20 mouse cellular contexts compared by ENCODE assay signal in genomic region chr5:66074235-66074634, GRCm38 (mm10).
DNase-seq lines count a peak whose midpoint lies in the region; ATAC-seq and TF ChIP-seq lines count a peak whose summit lies in the region.
"Had no signal": no experiment of that assay in that cellular context is flagged by ENCODE, and none has a peak within 500 bp of the region (broad histone marks: within the 10 kb centered on the region; RNA-seq: fewer than 3 reads in every experiment).

No protein-coding gene starts in this region.

- H3K9me3 ChIP-seq in liver, embryonic 16.5 days (replicated peaks; ENCODE audit: control insufficient read depth, low read length) = no peaks in the 10 kb centered on the region
- H3K9me3 ChIP-seq in midbrain, embryonic 10.5 days (replicated peaks) = no peaks in the 10 kb centered on the region
- H3K9me3 ChIP-seq: forebrain, embryonic 12.5 days; hindbrain, embryonic 10.5 days; limb, embryonic 13.5 days; megakaryocyte, embryonic 14.5 days had no signal

- H3K27ac ChIP-seq in spleen, adult 2 months (ENCODE audit: insufficient read depth, low read length) = peak overlapping the region; percentile 99
- H3K27ac ChIP-seq in liver, embryonic 16.5 days (ENCODE audit: low read length) = peak overlapping the region; percentile 73
- H3K27ac ChIP-seq in midbrain, embryonic 10.5 days (replicated peaks) = no peak overlapping the region
- H3K27ac ChIP-seq: forebrain, embryonic 12.5 days; hindbrain, embryonic 10.5 days; hindbrain, postnatal 0 days; limb, embryonic 13.5 days had no signal

- H3K36me3 ChIP-seq in spleen, adult 2 months (ENCODE audit: control insufficient read depth, insufficient read depth, low read length) = no peaks in the 10 kb centered on the region
- H3K36me3 ChIP-seq in liver, embryonic 16.5 days (ENCODE audit: control insufficient read depth, insufficient read depth) = no peaks in the 10 kb centered on the region
- H3K36me3 ChIP-seq in midbrain, embryonic 10.5 days = no peaks in the 10 kb centered on the region
- H3K36me3 ChIP-seq: forebrain, embryonic 12.5 days; hindbrain, embryonic 10.5 days; limb, embryonic 13.5 days had no signal

- H3K4me1 ChIP-seq in spleen, adult 2 months (ENCODE audit: control insufficient read depth, insufficient read depth, insufficient read length) = peaks cover 43% of the 10 kb centered on the region
- H3K4me1 ChIP-seq in liver, embryonic 16.5 days (ENCODE audit: control insufficient read depth, low read depth, low read length) = peaks cover 34% of the 10 kb centered on the region
- peaks cover 10% of the 10 kb centered on the region for H3K4me1 ChIP-seq in midbrain, embryonic 10.5 days

- no peak overlapping the region for H3K4me2 ChIP-seq in liver, embryonic 16.5 days (ENCODE audit: low read depth, low read length)
- H3K4me2 ChIP-seq: forebrain, embryonic 12.5 days; limb, embryonic 13.5 days had no signal

- no peaks in the 10 kb centered on the region for H3K27me3 ChIP-seq in spleen, adult 2 months (ENCODE audit: control insufficient read depth, insufficient read depth, low read length)
- H3K27me3 ChIP-seq in liver, embryonic 16.5 days (ENCODE audit: control insufficient read depth, insufficient read depth, low read depth, low read length) = no peaks in the 10 kb centered on the region
- 0 out of 2 replicates have a peak, but pooled peaks cover 6% of the 10 kb centered on the region for H3K27me3 ChIP-seq in midbrain, embryonic 10.5 days (ENCODE audit: low read depth, poor library complexity, severe bottlenecking)
- H3K27me3 ChIP-seq: limb, embryonic 13.5 days; megakaryocyte, embryonic 14.5 days; Patski had no signal

- ATAC-seq in liver, embryonic 16.5 days (ENCODE audit: low read depth) = no peak
- ATAC-seq: hindbrain, postnatal 0 days; midbrain, embryonic 16.5 days; Patski had no signal

- no peak for TF ChIP-seq CTCF in spleen, adult 2 months (IDR thresholded peaks at IDR 0.05; ENCODE audit: extremely low read depth, insufficient read depth, insufficient read length, insufficient replicate concordance)

- H3K4me3 ChIP-seq in spleen, adult 2 months (ENCODE audit: extremely low read depth, insufficient read depth, insufficient read length) = no peak overlapping the region
- H3K4me3 ChIP-seq in liver, embryonic 16.5 days (ENCODE audit: low read depth, low read length) = no peak overlapping the region
- H3K4me3 ChIP-seq in midbrain, embryonic 10.5 days = no peak overlapping the region
- H3K4me3 ChIP-seq: forebrain, embryonic 12.5 days; hindbrain, embryonic 10.5 days; limb, embryonic 13.5 days had no signal

- intact Hi-C loops in heart, postnatal 14 days (cut with DNase I) = no loop called here

- TF ChIP-seq POLR2A in spleen, adult 2 months (IDR thresholded peaks at IDR 0.05; ENCODE audit: low read depth, low read length) = no peak

- 82% methylated on average over 5 of the region's 5 CpGs for WGBS in spleen, adult 2 months
- 69% methylated on average over 5 of the region's 5 CpGs for WGBS in liver, embryonic 16.5 days (ENCODE audit: insufficient replicate concordance)
- WGBS in midbrain, embryonic 10.5 days = 96% methylated on average over 5 of the region's 5 CpGs

- H3K9ac ChIP-seq in liver, embryonic 16.5 days (ENCODE audit: low read depth, low read length) = no peak overlapping the region
- H3K9ac ChIP-seq: forebrain, embryonic 12.5 days; limb, embryonic 13.5 days had no signal

- DNase-seq in heart, adult 11 months = peak; percentile 51
- no peak for DNase-seq in heart, postnatal 14 days
- no peak for DNase-seq in spleen, adult 2 months (ENCODE audit: low read depth in 1 of 2, low spot score in 2 of 2)
- no peak for DNase-seq in spleen, postnatal 4 days (ENCODE audit: low spot score in 2 of 2)
- DNase-seq in natural killer cell, adult 2 months (ENCODE audit: low spot score in 2 of 2) = no peak
- no peak for DNase-seq in midbrain, embryonic 10.5 days (ENCODE audit: low spot score)
- no peak for DNase-seq in adrenal gland, postnatal 25 days
- DNase-seq: adrenal gland, postnatal 36 days; cerebellum, adult 8-10 months; gastrocnemius, postnatal 10 days; right cerebral cortex, postnatal 14 days; thymus, postnatal 36 days had no signal
